In the genomic region with DNA sequence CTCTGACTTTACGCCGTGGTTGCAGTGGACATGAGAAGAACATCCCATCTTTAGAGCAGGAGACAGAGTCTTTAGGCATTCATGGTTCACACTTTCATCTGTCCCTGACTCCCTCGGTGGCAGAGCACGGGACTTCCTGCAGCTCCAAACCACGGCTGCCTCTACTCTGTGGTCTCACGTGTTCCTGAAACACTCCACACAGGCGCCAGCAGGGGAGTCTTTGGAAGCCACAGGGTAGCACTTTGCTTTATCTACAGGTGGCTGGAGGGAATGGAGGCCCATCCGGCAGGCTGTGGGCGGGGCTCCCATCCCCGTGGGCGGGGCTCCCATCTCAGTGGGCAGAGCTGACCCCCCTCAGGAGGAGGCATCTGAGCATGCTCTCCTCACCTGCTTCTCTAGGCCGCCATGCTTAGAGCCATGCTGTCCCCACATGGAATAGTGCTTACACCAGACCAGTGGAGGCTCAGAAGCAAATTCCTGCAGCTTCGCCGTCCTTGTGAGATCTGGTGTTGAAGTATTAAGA, we compare ENCODE assay signal across 15 mouse cellular contexts.
DNase-seq lines count a peak whose midpoint lies in the region; ATAC-seq lines count a peak whose summit lies in the region.
"Had no signal": no experiment of that assay in that cellular context is flagged by ENCODE, and none has a peak within 500 bp of the region (broad histone marks: within the 10 kb centered on the region; RNA-seq: fewer than 3 reads in every experiment).

No protein-coding gene starts in this region.

- peaks cover 4% of the 10 kb centered on the region; the same call in 1 of the 2 replicates for H3K9me3 ChIP-seq in embryonic facial prominence, embryonic 13.5 days
- peaks cover 2% of the 10 kb centered on the region; the same call in 1 of the 2 replicates for H3K9me3 ChIP-seq in embryonic facial prominence, embryonic 10.5 days
- 0 out of 2 replicates have a peak, but pooled peaks cover 7% of the 10 kb centered on the region for H3K9me3 ChIP-seq in hindbrain, embryonic 10.5 days
- H3K9me3 ChIP-seq in hindbrain, embryonic 13.5 days = no peaks in the 10 kb centered on the region; the same call in 1 of the 2 replicates
- no peaks in the 10 kb centered on the region for H3K9me3 ChIP-seq in embryonic facial prominence, embryonic 15.5 days (replicated peaks)
- H3K9me3 ChIP-seq: forebrain, embryonic 15.5 days; hindbrain, embryonic 15.5 days; midbrain, embryonic 12.5 days had no signal

- H3K36me3 ChIP-seq in embryonic facial prominence, embryonic 13.5 days = peaks cover 12% of the 10 kb centered on the region; the same call in 1 of the 2 replicates
- peaks cover 24% of the 10 kb centered on the region for H3K36me3 ChIP-seq in embryonic facial prominence, embryonic 10.5 days (replicated peaks)
- peaks cover 9% of the 10 kb centered on the region for H3K36me3 ChIP-seq in hindbrain, embryonic 10.5 days
- no peaks in the 10 kb centered on the region for H3K36me3 ChIP-seq in hindbrain, embryonic 13.5 days
- no peaks in the 10 kb centered on the region for H3K36me3 ChIP-seq in embryonic facial prominence, embryonic 15.5 days
- H3K36me3 ChIP-seq: forebrain, embryonic 15.5 days; hindbrain, embryonic 15.5 days; midbrain, embryonic 12.5 days had no signal

- peaks cover 32% of the 10 kb centered on the region for H3K4me1 ChIP-seq in embryonic facial prominence, embryonic 13.5 days
- peaks cover 21% of the 10 kb centered on the region for H3K4me1 ChIP-seq in embryonic facial prominence, embryonic 10.5 days
- H3K4me1 ChIP-seq in hindbrain, embryonic 10.5 days (replicated peaks) = peaks cover 28% of the 10 kb centered on the region
- peaks cover 43% of the 10 kb centered on the region for H3K4me1 ChIP-seq in hindbrain, embryonic 13.5 days (replicated peaks)
- H3K4me1 ChIP-seq in embryonic facial prominence, embryonic 15.5 days = peaks cover 38% of the 10 kb centered on the region

- no peak overlapping the region for H3K4me3 ChIP-seq in embryonic facial prominence, embryonic 13.5 days
- no peak overlapping the region for H3K4me3 ChIP-seq in embryonic facial prominence, embryonic 10.5 days
- no peak overlapping the region for H3K4me3 ChIP-seq in hindbrain, embryonic 10.5 days
- H3K4me3 ChIP-seq in hindbrain, embryonic 13.5 days = no peak overlapping the region
- H3K4me3 ChIP-seq in embryonic facial prominence, embryonic 15.5 days (replicated peaks) = no peak overlapping the region
- H3K4me3 ChIP-seq: forebrain, embryonic 15.5 days; hindbrain, embryonic 15.5 days; kidney, embryonic 15.5 days; layer of hippocampus, adult 2 months; midbrain, embryonic 12.5 days had no signal

- no peaks in the 10 kb centered on the region for H3K27me3 ChIP-seq in embryonic facial prominence, embryonic 13.5 days
- H3K27me3 ChIP-seq in embryonic facial prominence, embryonic 10.5 days (replicated peaks; ENCODE audit: low read depth, poor library complexity, severe bottlenecking) = no peaks in the 10 kb centered on the region
- H3K27me3 ChIP-seq in hindbrain, embryonic 10.5 days (ENCODE audit: insufficient read depth, poor library complexity, severe bottlenecking) = no peaks in the 10 kb centered on the region
- no peaks in the 10 kb centered on the region for H3K27me3 ChIP-seq in hindbrain, embryonic 13.5 days
- H3K27me3 ChIP-seq in embryonic facial prominence, embryonic 15.5 days = no peaks in the 10 kb centered on the region
- H3K27me3 ChIP-seq: forebrain, embryonic 15.5 days; hindbrain, embryonic 15.5 days; kidney, embryonic 15.5 days; midbrain, embryonic 12.5 days had no signal

- H3K4me2 ChIP-seq in embryonic facial prominence, embryonic 13.5 days = no peak overlapping the region
- no peak overlapping the region for H3K4me2 ChIP-seq in hindbrain, embryonic 13.5 days
- no peak overlapping the region for H3K4me2 ChIP-seq in embryonic facial prominence, embryonic 15.5 days (replicated peaks)
- H3K4me2 ChIP-seq: forebrain, embryonic 15.5 days; hindbrain, embryonic 15.5 days; kidney, embryonic 15.5 days; midbrain, embryonic 12.5 days had no signal

- no peak for ATAC-seq in embryonic facial prominence, embryonic 13.5 days (ENCODE audit: insufficient number of reproducible peaks, insufficient read depth, low FRiP score, low TSS enrichment, low read depth)
- ATAC-seq in hindbrain, embryonic 13.5 days (ENCODE audit: low FRiP score) = no peak
- no peak for ATAC-seq in embryonic facial prominence, embryonic 15.5 days (ENCODE audit: insufficient number of reproducible peaks, low FRiP score, low TSS enrichment, low read depth)
- ATAC-seq: forebrain, embryonic 15.5 days had no signal

- WGBS in embryonic facial prominence, embryonic 13.5 days = 74% methylated on average over 14 of the region's 14 CpGs
- 80% methylated on average over 14 of the region's 14 CpGs for WGBS in embryonic facial prominence, embryonic 10.5 days
- WGBS in hindbrain, embryonic 10.5 days = 85% methylated on average over 14 of the region's 14 CpGs
- 77% methylated on average over 14 of the region's 14 CpGs for WGBS in hindbrain, embryonic 13.5 days
- 69% methylated on average over 14 of the region's 14 CpGs for WGBS in embryonic facial prominence, embryonic 15.5 days

- no peak for DNase-seq in embryonic facial prominence, embryonic 10.5 days (ENCODE audit: low spot score)
- DNase-seq in hindbrain, embryonic 10.5 days (ENCODE audit: low spot score) = no peak
- peak; percentile 76 for DNase-seq in 3134 (ENCODE audit: extremely low read depth, insufficient read length, low spot score)
- no peak for DNase-seq in layer of hippocampus, adult 8-10 months (ENCODE audit: low spot score in 2 of 2)
- no peak for DNase-seq in right cerebral cortex, postnatal 4 days
- DNase-seq: cerebellum, adult 11 months; gastrocnemius, postnatal 10 days had no signal

- 0 out of 2 replicates have a peak overlapping the region, but pooled peaks have one; percentile 28 for H3K27ac ChIP-seq in embryonic facial prominence, embryonic 13.5 days
- H3K27ac ChIP-seq in embryonic facial prominence, embryonic 10.5 days (replicated peaks) = no peak overlapping the region
- 0 out of 2 replicates have a peak overlapping the region, but pooled peaks have one; percentile 25 for H3K27ac ChIP-seq in hindbrain, embryonic 10.5 days
- no peak overlapping the region for H3K27ac ChIP-seq in hindbrain, embryonic 13.5 days
- H3K27ac ChIP-seq in embryonic facial prominence, embryonic 15.5 days (replicated peaks) = peak overlapping the region; percentile 39; the same call in 1 of the 2 replicates
- H3K27ac ChIP-seq: forebrain, embryonic 15.5 days; hindbrain, embryonic 15.5 days; kidney, embryonic 15.5 days; layer of hippocampus, adult 2 months; midbrain, embryonic 12.5 days had no signal

- no peak overlapping the region for H3K9ac ChIP-seq in embryonic facial prominence, embryonic 13.5 days
- no peak overlapping the region for H3K9ac ChIP-seq in hindbrain, embryonic 13.5 days
- H3K9ac ChIP-seq in embryonic facial prominence, embryonic 15.5 days = no peak overlapping the region
- H3K9ac ChIP-seq: forebrain, embryonic 15.5 days; hindbrain, embryonic 15.5 days; kidney, embryonic 15.5 days; midbrain, embryonic 12.5 days had no signal

Comparison
In these comparisons a context has a peak if more than half of its experiments do, and no peak if none do; other contexts are left out.
1. H3K27ac ChIP-seq: peak in embryonic facial prominence, embryonic 13.5 days (single experiment), hindbrain, embryonic 10.5 days (single experiment) and embryonic facial prominence, embryonic 15.5 days (single experiment); none in embryonic facial prominence, embryonic 10.5 days (single experiment) and hindbrain, embryonic 13.5 days (single experiment).